Mouse (Mus musculus) lung, adult 2 months (tissue): ENCODE measurements around the gene Trpm5. TPM values are rescaled to one million over a fixed set of nuclear protein-coding genes. Genes with fewer than 3 reads are reported as not detected.
A peak's percentile ranks its signal among the peaks of the same experiment; 100 is the strongest.

Experiments used
- DNase-seq: peaks from one replicate; pipeline ENCODE4 v3.0.0; 2022
- H3K4me1 ChIP-seq: fragments of 200-500 bp; 2 replicates; pipeline ENCODE4 v1.6.1; 2011; ENCODE audit warnings: low read length; ENCODE audit not compliant: control insufficient read depth, insufficient read depth
- H3K4me3 ChIP-seq: fragments of 200-500 bp; replicated peaks from 2 replicates; pipeline ENCODE3; 2011; ENCODE audit warnings: low read depth, mild to moderate bottlenecking, control low read depth, low read length; ENCODE audit errors: extremely low read depth
- CTCF ChIP-seq: fragments of 200-500 bp; IDR thresholded peaks from 2 replicates; pipeline ENCODE4 v1.5.1; 2011; ENCODE audit warnings: mild to moderate bottlenecking, low read length, control low read depth; ENCODE audit not compliant: insufficient read depth
- POLR2A ChIP-seq: fragments of 200-500 bp; IDR thresholded peaks from 2 replicates; pipeline ENCODE4 v1.6.1; 2011; ENCODE audit warnings: low read depth, mild to moderate bottlenecking, control low read depth, low read length, borderline replicate concordance; ENCODE audit errors: extremely low read depth
- WGBS: fragments of 180-500 bp; shearing (Covaris S2); methylation state at CpG from one replicate; pipeline ENCODE4 v1.1.7; 2018; 5-methylcytosine and 5-hydroxymethylcytosine counted together
- polyA plus RNA-seq: library from polyadenylated mRNA; depleted of rRNA; stranded (reverse); fragments of >200 nt; gene quantifications from 2 replicates; pipeline ENCODE4 v1.2.3, GENCODE M21; 2012; rRNA removed

Gene Trpm5
- polyA plus RNA-seq: 0.42 and 0.62 TPM in 2 replicates

- peak; percentile 78 for DNase-seq
- no peak within 1 kb of the TSS for H3K4me3 ChIP-seq
- H3K4me1 ChIP-seq: no peaks in the 10 kb centered on the region
- TF ChIP-seq POLR2A (no peak), CTCF (peak; percentile 86)
- 41% methylated on average over 10 of the region's 10 CpGs for WGBS
These were observed at the start of gene Trpm5 for GRCm38 (mm10) chr7:143094592-143095553. Gene Trpm5 (minus strand): TSS chr7:143094642.

- WGBS: 81% methylated on average over 2 of the region's 2 CpGs
- TF ChIP-seq POLR2A (no peak), CTCF (no peak)
- no peak overlapping the region for H3K4me3 ChIP-seq
- no peak for DNase-seq
- H3K4me1 ChIP-seq: no peaks in the 10 kb centered on the region
These were observed 48.2 kb upstream of the Trpm5 start for GRCm38 (mm10) chr7:143142680-143143079.

- TF ChIP-seq POLR2A (no peak), CTCF (no peak)
- DNase-seq: no peak
- WGBS: 75% methylated on average over 4 of the region's 4 CpGs
- no peaks in the 10 kb centered on the region; the same call in 1 of the 2 replicates for H3K4me1 ChIP-seq
- no peak overlapping the region for H3K4me3 ChIP-seq
These were observed 45.5 kb upstream of the Trpm5 start for GRCm38 (mm10) chr7:143139932-143140331.

- peak; percentile 78 for DNase-seq
- no peak overlapping the region for H3K4me3 ChIP-seq
- H3K4me1 ChIP-seq: no peaks in the 10 kb centered on the region; the same call in 1 of the 2 replicates
- WGBS: 27% methylated on average over 1 of the region's 1 CpGs
- TF ChIP-seq POLR2A: no peak
- TF ChIP-seq CTCF: peak; percentile 65
These were observed 44.3 kb upstream of the Trpm5 start for GRCm38 (mm10) chr7:143138789-143139188.

GRCm38 (mm10) chr7:143136561-143136960 is 42.1 kb upstream of the Trpm5 start:
- WGBS: 42% methylated on average over 5 of the region's 5 CpGs
- DNase-seq: no peak
- Histone ChIP-seq H3K4me3 (no peak overlapping the region), H3K4me1 (no peaks in the 10 kb centered on the region; the same call in 1 of the 2 replicates)
- TF ChIP-seq POLR2A: no peak
- no peak for TF ChIP-seq CTCF

- no peak for DNase-seq
- 47% methylated on average over 2 of the region's 2 CpGs for WGBS
- H3K4me3 ChIP-seq: no peak overlapping the region
- H3K4me1 ChIP-seq: no peaks in the 10 kb centered on the region; the same call in 1 of the 2 replicates
- TF ChIP-seq CTCF (no peak), POLR2A (no peak)
These were observed 41.7 kb upstream of the Trpm5 start for GRCm38 (mm10) chr7:143136125-143136524.

- 67% methylated on average over 5 of the region's 5 CpGs for WGBS
- TF ChIP-seq CTCF (no peak), POLR2A (no peak)
- DNase-seq: no peak
- Histone ChIP-seq H3K4me1 (no peaks in the 10 kb centered on the region; the same call in 1 of the 2 replicates), H3K4me3 (no peak overlapping the region)
These were observed 38.4 kb upstream of the Trpm5 start for GRCm38 (mm10) chr7:143132815-143133214.

GRCm38 (mm10) chr7:143124902-143125301 is 30.5 kb upstream of the Trpm5 start:
- Histone ChIP-seq H3K4me1 (peaks cover 8% of the 10 kb centered on the region), H3K4me3 (no peak overlapping the region)
- TF ChIP-seq POLR2A (no peak), CTCF (no peak)
- no peak for DNase-seq
- WGBS: 72% methylated on average over 3 of the region's 3 CpGs

GRCm38 (mm10) chr7:143123876-143124669 is 29.6 kb upstream of the Trpm5 start:
- WGBS: 42% methylated on average over 6 of the region's 6 CpGs
- H3K4me3 ChIP-seq: no peak overlapping the region
- peaks cover 10% of the 10 kb centered on the region for H3K4me1 ChIP-seq
- no peak for TF ChIP-seq CTCF
- no peak for TF ChIP-seq POLR2A
- DNase-seq: peak; percentile 37
